Mouse (Mus musculus) spleen, adult 18-20 months (tissue): ENCODE measurements around the gene Lat.

ENCODE experiments used
- DNase-seq, 2 experiments: peaks; one replicate each; pipeline ENCODE4 v3.0.0; 2022; ENCODE audit warnings: mixed read lengths in 2 of 2

Gene Lat

GRCm38 (mm10) chr7:126363038-126363437 lies 6.3 kb downstream of the Lat start:
- DNase-seq = no peak

- no peak for DNase-seq
Measured at GRCm38 (mm10) chr7:126359049-126359448, 10.3 kb downstream of the Lat start.

GRCm38 (mm10) chr7:126358413-126358812 lies 11.0 kb downstream of the Lat start:
- DNase-seq = no peak

GRCm38 (mm10) chr7:126357838-126358237 lies 11.5 kb downstream of the Lat start:
- no peak for DNase-seq

GRCm38 (mm10) chr7:126356793-126357591 lies 12.4 kb downstream of the Lat start:
- DNase-seq = no peak

GRCm38 (mm10) chr7:126355847-126356597 lies 13.3 kb downstream of the Lat start:
- no peak for DNase-seq

GRCm38 (mm10) chr7:126354738-126355614 lies 14.4 kb downstream of the Lat start:
- no peak for DNase-seq

- no peak for DNase-seq
Measured at GRCm38 (mm10) chr7:126353994-126354365, 15.4 kb downstream of the Lat start.

GRCm38 (mm10) chr7:126353251-126353993 lies 15.9 kb downstream of the Lat start:
- DNase-seq = no peak

GRCm38 (mm10) chr7:126351419-126351951 lies 17.9 kb downstream of the Lat start:
- DNase-seq = no peak

- no peak for DNase-seq
Measured at GRCm38 (mm10) chr7:126350748-126351418, 18.5 kb downstream of the Lat start.

GRCm38 (mm10) chr7:126348293-126348692 lies 21.1 kb downstream of the Lat start:
- no peak for DNase-seq

- no peak for DNase-seq
Measured at GRCm38 (mm10) chr7:126347098-126347497, 22.3 kb downstream of the Lat start.

- no peak for DNase-seq
Measured at GRCm38 (mm10) chr7:126345969-126346368, 23.4 kb downstream of the Lat start.

GRCm38 (mm10) chr7:126345557-126345956 lies 23.8 kb downstream of the Lat start:
- DNase-seq = no peak

GRCm38 (mm10) chr7:126340896-126341295 lies 28.5 kb downstream of the Lat start:
- DNase-seq = no peak

- DNase-seq = no peak
Measured at GRCm38 (mm10) chr7:126340206-126340618, 29.2 kb downstream of the Lat start.

GRCm38 (mm10) chr7:126339521-126339971 lies 29.8 kb downstream of the Lat start:
- no peak for DNase-seq

GRCm38 (mm10) chr7:126338906-126339305 lies 30.5 kb downstream of the Lat start:
- no peak for DNase-seq

GRCm38 (mm10) chr7:126335556-126335955 lies 33.8 kb downstream of the Lat start:
- no peak for DNase-seq

GRCm38 (mm10) chr7:126332691-126333090 lies 36.7 kb downstream of the Lat start:
- DNase-seq = no peak
